Mouse (Mus musculus) gastrocnemius, adult 18-20 months (tissue): ENCODE results near the gene Vsig8. TPM values are rescaled to one million over a fixed set of nuclear protein-coding genes. Genes with fewer than 3 reads are reported as not detected.

Source experiments
- DNase-seq: peaks from one replicate; pipeline ENCODE4 v3.0.0; 2021; ENCODE audit warnings: low spot score
- total RNA-seq, 2 experiments: library from RNA; stranded (reverse); gene quantifications; 2 replicates each; pipeline ENCODE4 v1.2.3; 2021

Gene Vsig8
- total RNA-seq, 2 experiments from 2014 or later: not detected

DNA sequence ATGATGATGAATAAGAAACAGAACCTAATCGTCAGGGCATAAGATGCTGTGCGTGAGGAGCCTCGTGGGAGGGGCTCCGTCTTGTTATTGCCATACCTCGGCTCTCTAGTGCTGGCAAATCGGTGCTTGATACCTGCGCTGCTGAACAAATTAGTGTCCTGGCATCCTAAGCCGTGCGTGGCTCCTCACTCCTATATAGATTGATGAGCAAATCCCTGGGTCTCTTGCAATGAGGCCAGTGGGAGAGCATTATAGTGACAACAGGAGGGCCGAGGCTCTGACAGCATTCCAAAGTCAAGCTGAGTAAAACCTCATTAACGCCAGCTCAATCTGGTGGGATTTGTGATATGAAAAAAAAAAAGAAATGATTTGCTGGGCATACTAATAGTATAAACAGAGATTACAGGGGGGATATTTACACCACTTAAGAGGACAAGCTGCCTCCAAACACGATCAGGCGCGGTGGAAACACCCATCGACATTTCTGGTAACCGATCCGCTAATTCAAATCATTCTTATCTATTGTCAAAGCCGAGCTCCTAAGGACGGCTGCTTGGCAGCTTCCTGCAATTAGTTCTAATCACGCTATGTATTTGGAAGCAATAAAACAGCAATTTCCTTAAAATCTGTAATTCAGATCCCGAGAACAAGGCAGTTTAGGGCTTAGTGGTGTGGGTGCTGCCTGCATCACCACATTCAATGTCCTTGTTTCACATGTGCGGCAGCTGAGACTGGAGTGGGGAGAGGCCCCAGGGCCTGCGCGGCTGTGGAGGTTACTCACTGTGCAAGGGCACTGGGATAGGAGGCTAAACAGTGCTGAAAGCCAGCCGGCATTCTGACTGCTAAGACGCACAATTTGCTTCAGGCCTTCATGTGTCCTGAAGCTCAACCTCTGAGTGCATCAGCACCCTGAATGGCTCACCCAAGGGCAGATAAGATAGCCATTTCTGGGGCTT lies 30.2 kb downstream of the Vsig8 start:
- no peak for DNase-seq

DNA sequence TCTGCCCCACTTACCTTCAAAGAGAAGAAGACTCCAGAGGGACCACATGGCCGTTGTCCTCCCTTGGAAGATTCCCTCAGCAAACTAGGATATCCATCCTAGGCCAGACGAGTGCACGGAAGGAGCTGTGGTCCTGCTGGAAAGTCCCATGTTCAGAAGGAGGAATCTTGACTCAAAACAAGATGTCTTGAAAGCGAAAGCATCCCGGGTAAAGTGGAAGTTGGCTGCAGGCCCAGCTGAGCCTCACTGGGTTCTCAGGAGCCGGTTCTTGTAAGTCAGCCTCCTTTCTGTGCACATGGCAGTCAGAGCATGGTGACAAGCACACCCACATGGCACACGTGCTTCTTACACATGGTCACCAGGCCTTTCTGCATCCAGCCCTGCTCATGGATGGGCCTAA lies 34.6 kb downstream of the Vsig8 start, which contains the start of gene Slamf8:
TSS of gene Slamf8 (minus strand) at position 184 of the 400 bp plus-strand sequence.
- peak; percentile 27 for DNase-seq

DNA sequence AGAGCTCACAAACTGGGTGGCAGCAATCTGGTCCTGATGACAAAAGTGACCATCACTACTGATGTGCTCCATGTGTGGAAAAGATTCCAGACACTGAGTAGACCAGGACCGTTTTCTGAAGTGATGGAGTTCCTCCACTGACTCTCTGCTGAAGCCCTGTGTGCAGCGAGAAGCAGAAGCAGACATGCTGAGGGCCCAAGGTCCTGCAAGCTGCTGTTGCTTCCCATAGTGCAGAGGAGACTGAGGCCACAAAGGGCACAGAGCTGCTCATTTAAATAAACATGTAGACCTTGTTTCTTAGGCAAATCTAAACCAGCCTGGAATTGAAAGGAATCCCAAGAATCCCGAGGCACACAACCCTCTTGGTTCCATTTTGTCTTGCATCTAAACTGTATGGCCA lies 37.6 kb downstream of the Vsig8 start:
- DNase-seq: no peak

DNA sequence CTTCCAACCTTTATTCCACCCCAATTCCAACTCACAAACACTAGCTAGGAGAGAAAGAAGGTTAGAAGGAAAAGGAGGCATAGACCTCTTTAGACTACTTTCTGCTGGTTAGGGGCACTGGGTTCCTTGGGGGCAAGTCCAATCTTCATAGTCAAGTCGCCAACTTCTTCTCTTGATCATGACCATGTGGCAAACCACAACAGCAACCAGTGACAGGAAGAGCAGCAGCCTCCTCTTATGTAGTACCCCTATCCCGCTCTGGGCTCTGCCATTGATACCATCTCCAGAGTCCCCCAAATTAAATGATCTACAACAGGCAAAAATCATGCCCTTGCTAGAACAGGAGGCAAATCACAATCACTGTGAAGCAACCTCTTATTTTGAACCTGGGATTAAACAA lies 38.2 kb downstream of the Vsig8 start:
- no peak for DNase-seq

DNA sequence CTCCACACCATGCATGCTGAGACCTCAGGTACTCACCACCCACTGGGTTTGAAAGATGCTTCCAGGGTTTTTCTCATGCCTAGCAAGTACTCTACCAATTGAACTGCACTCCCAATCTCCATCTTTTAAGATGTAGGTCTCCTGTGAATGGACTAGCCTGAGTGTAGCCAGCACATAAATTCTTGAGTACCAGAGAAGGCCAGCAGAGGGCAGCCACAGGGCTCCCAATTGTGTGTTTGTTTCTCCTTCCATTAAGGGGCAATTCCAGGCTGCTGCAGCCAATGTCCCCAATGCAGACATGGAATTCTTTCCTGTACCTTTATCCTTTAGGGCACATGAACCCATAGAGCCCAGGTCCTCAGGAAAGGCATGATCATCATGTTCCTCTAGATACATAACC lies 38.8 kb downstream of the Vsig8 start:
- peak; percentile 17 for DNase-seq

DNA sequence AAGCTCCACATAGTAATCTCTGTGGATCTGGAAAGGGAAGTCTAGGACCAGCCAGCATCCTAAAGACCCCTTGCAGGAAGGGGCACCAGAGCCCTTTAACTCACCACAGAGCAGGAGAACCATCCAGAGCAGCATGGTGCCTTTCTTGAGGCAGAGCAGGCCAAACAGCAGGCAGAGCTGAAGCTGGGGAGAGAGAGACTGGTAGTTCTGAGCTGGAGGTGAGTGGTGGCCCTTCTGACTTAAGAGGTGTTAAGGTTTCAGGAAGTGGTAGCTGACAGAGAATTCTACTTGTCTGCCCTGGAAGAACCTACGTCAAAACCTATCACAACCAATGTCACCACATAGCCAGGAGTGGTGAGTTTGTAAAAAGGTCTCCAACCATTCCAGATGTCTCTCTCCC lies 46.6 kb downstream of the Vsig8 start, which contains the start of gene Fcrl6:
TSS of gene Fcrl6 (minus strand) at position 226 of the 400 bp plus-strand sequence.
- DNase-seq: no peak

DNA sequence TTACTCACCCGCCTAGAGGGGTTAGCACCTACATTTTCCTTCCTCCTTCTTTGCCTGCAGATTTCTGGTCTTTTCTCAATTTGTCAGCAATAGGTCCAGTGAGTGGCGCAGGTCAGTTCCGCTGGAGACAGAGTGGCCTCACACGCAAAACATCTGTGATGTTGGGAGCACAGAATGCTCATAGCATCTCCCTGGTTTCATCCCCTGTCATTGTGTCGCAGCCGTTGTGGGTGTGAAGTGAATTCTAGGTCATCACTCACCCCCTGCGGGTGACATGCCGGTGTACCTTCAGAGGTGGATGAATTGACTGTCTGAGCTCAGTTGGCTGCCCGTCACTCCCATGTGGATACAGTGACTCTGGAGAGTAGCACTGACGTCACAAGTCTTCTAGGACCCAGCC lies 55.6 kb downstream of the Vsig8 start:
- DNase-seq: no peak

DNA sequence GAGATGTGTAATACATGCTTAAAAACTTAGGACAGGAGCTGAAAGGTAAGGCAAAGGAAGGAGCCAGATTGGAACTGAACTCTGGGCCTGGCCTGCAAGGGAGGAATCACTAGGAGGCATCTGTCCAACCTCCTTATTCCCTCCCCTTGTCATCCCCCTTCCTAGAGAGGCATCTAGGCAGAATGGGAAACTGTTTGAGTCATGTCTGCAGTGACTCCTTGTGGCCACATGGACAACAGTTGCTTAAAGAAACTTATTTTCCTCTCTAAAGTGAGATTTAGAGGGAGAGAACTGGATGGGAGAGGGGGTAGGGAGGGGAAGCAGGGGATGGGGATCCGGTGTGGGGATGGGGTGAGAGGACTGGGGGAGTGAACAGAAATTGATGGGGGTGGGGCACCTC lies 57.0 kb downstream of the Vsig8 start:
- DNase-seq: no peak

Other genes starting within 250 kb of the Vsig8 start
- gene Kcnj9, start 226.6 kb upstream of the Vsig8 start, total RNA-seq: not detected
- under 1 TPM; 0.05 to 0.17 TPM for gene Kcnj10, start 214.7 kb upstream of the Vsig8 start, total RNA-seq
- 1 to 10 TPM; 3.0 to 3.3 TPM for gene Pigm, start 179.4 kb upstream of the Vsig8 start, total RNA-seq
- under 1 TPM; 0.28 to 0.30 TPM for gene Slamf9, start 80.6 kb upstream of the Vsig8 start, total RNA-seq
- under 1 TPM in 1 of 2 experiments, not detected in 1; 0.19 TPM for gene Igsf9, start 74.2 kb upstream of the Vsig8 start, total RNA-seq
- 10 to 100 TPM; 14.0 to 28.7 TPM for gene Tagln2, start 55.9 kb upstream of the Vsig8 start, total RNA-seq
- gene Cfap45, start 35.1 kb upstream of the Vsig8 start, total RNA-seq: under 1 TPM in 1 of 2 experiments, not detected in 1; 0.47 TPM
- gene Slamf8, start 34.6 kb downstream of the Vsig8 start, total RNA-seq: under 1 TPM; 0.18 to 0.24 TPM
- not detected for gene Fcrl6, start 46.6 kb downstream of the Vsig8 start, total RNA-seq
- gene Dusp23, start 77.0 kb downstream of the Vsig8 start, total RNA-seq: 10 to 100 TPM; 29.9 to 35.1 TPM
- gene Crp, start 142.1 kb downstream of the Vsig8 start, total RNA-seq: not detected